Mouse (Mus musculus) liver, embryonic 15.5 days (tissue): ENCODE results near the gene Orai2. TPM values are rescaled to one million over a fixed set of nuclear protein-coding genes. Genes with fewer than 3 reads are reported as not detected.

Source experiments
- microRNA-seq: library from miRNA; unstranded; fragments of <30 nt; microRNA quantifications from one replicate; pipeline ENCODE4, GENCODE M21; 2016
- polyA plus RNA-seq: library from polyadenylated mRNA; unstranded; fragments of >200 nt; fragmentation: Nextera tagmentation; extraction: Ambion mirVana; gene quantifications from 2 replicates; pipeline ENCODE4 v1.2.1, GENCODE M21; 2015

Gene Orai2
- polyA plus RNA-seq, 1 experiment from 2014 or later, result 4.4 TPM

Small RNAs within 50 kb of the gene (microRNA-seq; reads per million reads assigned to microRNA genes)
- gene Mir7035, result not detected

Other genes starting within 250 kb of the Orai2 start
- 60.9 and 65.4 TPM in 2 replicates for gene Ywhag, start 236.1 kb downstream of the Orai2 start, polyA plus RNA-seq
- gene Ssc4d, start 196.2 kb downstream of the Orai2 start, polyA plus RNA-seq, result 1.6 and 1.8 TPM in 2 replicates
- not detected in 2 replicates for gene Zp3, start 190.6 kb downstream of the Orai2 start, polyA plus RNA-seq
- gene Dtx2, start 175.9 kb downstream of the Orai2 start, polyA plus RNA-seq, result 6.7 and 6.9 TPM in 2 replicates
- 3.3 and 3.8 TPM in 2 replicates for gene Upk3b, start 132.2 kb downstream of the Orai2 start, polyA plus RNA-seq
- gene Upk3bl, start 116.2 kb downstream of the Orai2 start, polyA plus RNA-seq, result 0.08 TPM in 1 of 2 replicates, not detected in the other
- 2.1 and 2.2 TPM in 2 replicates for gene Rasa4, start 86.8 kb downstream of the Orai2 start, polyA plus RNA-seq
- gene Polr2j, start 54.1 kb downstream of the Orai2 start, polyA plus RNA-seq, result 111 and 129 TPM in 2 replicates
- 34.1 and 37.2 TPM in 2 replicates for gene Lrwd1, start 34.6 kb downstream of the Orai2 start, polyA plus RNA-seq
- 12.0 and 15.1 TPM in 2 replicates for gene Alkbh4, start 34.6 kb downstream of the Orai2 start, polyA plus RNA-seq
- gene Prkrip1, start 28.2 kb upstream of the Orai2 start, polyA plus RNA-seq, result 16.5 and 22.5 TPM in 2 replicates
- 2.1 and 2.3 TPM in 2 replicates for gene Sh2b2, start 75.8 kb upstream of the Orai2 start, polyA plus RNA-seq